Mouse (Mus musculus): ENCODE measurements around the gene Tom1l2. TPM values are rescaled to one million over a fixed set of nuclear protein-coding genes. Genes with fewer than 3 reads are reported as not detected.

Gene Tom1l2
- polyA plus RNA-seq, 1 experiment from 2014 or later, result 19.3 TPM

GRCm38 (mm10) chr11:60196344-60196743, 156.4 kb downstream of the Tom1l2 start:
- Histone ChIP-seq H3K4me1 (peaks cover 32% of the 10 kb centered on the region), H3K9me3 (peaks cover 9% of the 10 kb centered on the region), H3K27ac (0 out of 2 replicates have a peak overlapping the region, but pooled peaks have one; percentile 17), H3K4me3 (no peak overlapping the region), H3K27me3 (ENCODE audit: insufficient read depth, poor library complexity, severe bottlenecking) (no peaks in the 10 kb centered on the region), H3K36me3 (peaks cover 95% of the 10 kb centered on the region)
- no peak for DNase-seq (ENCODE audit: low spot score)
- WGBS, result 71% methylated on average over 5 of the region's 5 CpGs

DNA sequence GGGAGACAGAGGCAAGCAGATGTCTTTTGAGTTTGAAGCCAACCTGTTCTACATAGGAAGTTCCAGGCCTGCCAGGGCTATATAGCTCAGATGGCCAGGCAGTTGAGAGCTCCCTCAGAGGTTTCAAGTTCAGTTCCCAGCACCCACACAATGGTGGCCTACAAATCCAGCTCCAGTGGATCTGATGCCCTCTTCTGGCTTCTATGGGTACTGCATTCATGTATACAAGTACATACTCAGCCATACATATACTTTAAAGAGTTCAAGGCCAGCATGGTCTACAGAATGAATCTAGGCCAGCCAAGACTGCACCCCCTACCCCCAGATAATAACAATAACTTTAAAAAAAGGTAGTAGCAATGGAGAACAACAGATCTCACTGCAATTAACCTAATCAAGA, 157.6 kb downstream of the Tom1l2 start:
- peaks cover 95% of the 10 kb centered on the region for H3K36me3 ChIP-seq
- no peak overlapping the region for H3K27ac ChIP-seq
- H3K4me1 ChIP-seq, result peaks cover 37% of the 10 kb centered on the region
- H3K9me3 ChIP-seq, result peaks cover 9% of the 10 kb centered on the region
- DNase-seq (ENCODE audit: low spot score), result no peak
- H3K4me3 ChIP-seq, result no peak overlapping the region
- no peaks in the 10 kb centered on the region for H3K27me3 ChIP-seq (ENCODE audit: insufficient read depth, poor library complexity, severe bottlenecking)

DNA sequence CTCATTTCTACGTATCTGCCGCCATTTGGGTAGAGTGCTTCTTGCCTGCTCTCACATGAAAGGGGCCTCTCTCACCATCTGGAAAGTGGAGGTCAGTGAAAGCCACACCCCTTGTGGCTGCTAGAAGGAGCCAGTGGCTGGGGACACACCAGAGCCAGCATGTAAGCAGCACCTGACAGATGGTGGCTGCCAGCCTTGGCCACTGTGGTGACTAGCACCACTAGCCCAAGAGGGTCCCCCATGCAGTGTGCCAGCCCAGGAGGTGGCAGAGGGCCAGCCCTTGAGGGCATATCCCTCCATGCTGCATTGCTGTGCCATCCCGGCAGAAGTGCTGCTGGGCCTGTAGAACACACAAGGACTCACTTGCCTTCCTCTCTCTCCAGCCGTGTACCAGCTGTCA, 159.1 kb downstream of the Tom1l2 start:
- peaks cover 9% of the 10 kb centered on the region for H3K9me3 ChIP-seq
- H3K4me3 ChIP-seq, result no peak overlapping the region
- H3K27me3 ChIP-seq (ENCODE audit: insufficient read depth, poor library complexity, severe bottlenecking), result no peaks in the 10 kb centered on the region
- peaks cover 34% of the 10 kb centered on the region for H3K4me1 ChIP-seq
- 0 out of 2 replicates have a peak overlapping the region, but pooled peaks have one; percentile 18 for H3K27ac ChIP-seq
- peaks cover 100% of the 10 kb centered on the region for H3K36me3 ChIP-seq
- DNase-seq (ENCODE audit: low spot score), result no peak
- WGBS, result 84% methylated on average over 4 of the region's 4 CpGs

DNA sequence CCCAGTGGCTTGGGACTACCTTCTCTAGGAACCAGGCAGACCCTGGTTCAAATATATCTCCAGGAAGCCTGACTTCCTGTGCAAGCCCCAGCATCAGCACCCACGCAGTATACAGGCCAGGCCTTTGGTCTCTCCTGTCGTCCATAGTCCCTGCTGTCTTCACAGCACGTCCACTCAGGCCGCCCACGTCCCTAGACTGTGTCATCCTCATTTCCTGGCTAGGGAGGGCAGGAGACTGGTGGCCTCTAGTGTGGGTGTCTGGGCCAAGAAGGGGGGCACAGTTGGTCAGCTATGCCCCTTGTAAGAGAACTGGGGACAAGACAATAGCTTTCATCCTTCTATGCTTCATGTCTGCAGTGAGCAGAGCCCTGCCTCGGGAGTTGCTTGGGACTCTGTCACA, 160.2 kb downstream of the Tom1l2 start:
- DNase-seq (ENCODE audit: low spot score), result no peak
- WGBS, result 79% methylated on average over 6 of the region's 6 CpGs
- H3K4me3 ChIP-seq, result no peak overlapping the region
- peaks cover 100% of the 10 kb centered on the region for H3K36me3 ChIP-seq
- H3K9me3 ChIP-seq, result peaks cover 9% of the 10 kb centered on the region
- no peak overlapping the region for H3K27ac ChIP-seq
- no peaks in the 10 kb centered on the region for H3K27me3 ChIP-seq (ENCODE audit: insufficient read depth, poor library complexity, severe bottlenecking)
- peaks cover 39% of the 10 kb centered on the region for H3K4me1 ChIP-seq

DNA sequence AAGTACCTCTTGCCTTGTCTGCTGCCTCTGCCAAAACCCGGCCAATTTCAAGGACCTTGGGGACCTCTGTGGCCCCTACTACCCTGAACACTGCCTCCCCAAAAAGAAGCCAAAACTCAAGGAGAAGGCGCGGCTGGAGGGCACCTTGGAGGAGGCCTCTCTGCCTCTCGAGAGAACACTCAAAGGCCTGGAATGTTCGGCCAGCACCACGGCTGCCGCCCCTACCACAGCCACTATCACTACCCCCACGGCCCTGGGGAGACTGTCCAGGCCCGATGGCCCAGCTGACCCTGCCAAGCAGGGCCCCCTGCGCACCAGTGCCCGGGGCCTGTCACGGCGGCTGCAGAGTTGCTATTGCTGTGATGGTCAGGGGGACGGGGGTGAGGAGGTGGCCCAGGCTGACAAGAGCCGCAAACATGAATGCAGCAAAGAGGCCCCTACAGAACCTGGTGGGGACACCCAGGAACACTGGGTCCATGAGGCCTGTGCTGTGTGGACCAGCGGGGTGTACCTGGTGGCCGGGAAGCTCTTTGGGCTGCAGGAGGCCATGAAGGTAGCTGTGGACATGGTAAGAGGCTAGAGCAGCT, 162.6 kb downstream of the Tom1l2 start:
- Histone ChIP-seq H3K4me3 (no peak overlapping the region), H3K4me1 (peaks cover 52% of the 10 kb centered on the region), H3K36me3 (peaks cover 100% of the 10 kb centered on the region), H3K27me3 (ENCODE audit: insufficient read depth, poor library complexity, severe bottlenecking) (no peaks in the 10 kb centered on the region), H3K9me3 (peaks cover 9% of the 10 kb centered on the region), H3K27ac (no peak overlapping the region; the same call in 1 of the 2 replicates)
- no peak for DNase-seq (ENCODE audit: low spot score)
- 84% methylated on average over 17 of the region's 17 CpGs for WGBS

DNA sequence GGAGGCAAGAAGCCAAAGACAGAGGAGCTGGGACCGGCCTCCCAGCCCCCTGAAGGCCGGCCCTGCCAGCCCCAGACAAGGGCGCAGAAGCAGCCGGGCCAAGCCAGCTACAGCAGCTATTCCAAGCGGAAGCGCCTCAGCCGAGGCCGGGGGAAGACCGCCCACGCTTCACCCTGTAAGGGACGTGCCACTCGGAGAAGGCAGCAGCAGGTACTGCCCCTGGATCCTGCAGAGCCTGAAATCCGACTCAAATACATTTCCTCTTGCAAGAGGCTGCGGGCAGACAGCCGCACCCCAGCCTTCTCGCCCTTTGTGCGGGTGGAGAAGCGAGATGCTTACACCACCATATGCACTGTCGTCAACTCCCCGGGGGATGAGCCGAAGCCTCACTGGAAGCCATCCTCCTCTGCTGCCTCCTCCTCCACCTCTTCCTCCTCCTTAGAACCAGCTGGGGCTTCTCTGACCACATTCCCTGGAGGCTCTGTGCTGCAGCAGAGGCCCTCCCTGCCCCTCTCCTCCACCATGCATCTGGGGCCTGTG, 163.1 kb downstream of the Tom1l2 start:
- Histone ChIP-seq H3K36me3 (peaks cover 99% of the 10 kb centered on the region), H3K27ac (peak overlapping the region; percentile 32; the same call in 1 of the 2 replicates), H3K9me3 (peaks cover 4% of the 10 kb centered on the region), H3K27me3 (ENCODE audit: insufficient read depth, poor library complexity, severe bottlenecking) (no peaks in the 10 kb centered on the region), H3K4me1 (peaks cover 58% of the 10 kb centered on the region), H3K4me3 (no peak overlapping the region)
- WGBS, result 82% methylated on average over 21 of the region's 21 CpGs
- no peak for DNase-seq (ENCODE audit: low spot score)

- WGBS, result 91% methylated on average over 25 of the region's 25 CpGs
- 0 out of 2 replicates have a peak overlapping the region, but pooled peaks have one; percentile 24 for H3K27ac ChIP-seq
- DNase-seq (ENCODE audit: low spot score), result no peak
- no peak overlapping the region for H3K4me3 ChIP-seq
- peaks cover 86% of the 10 kb centered on the region for H3K36me3 ChIP-seq
- no peaks in the 10 kb centered on the region for H3K9me3 ChIP-seq
- H3K4me1 ChIP-seq, result peaks cover 65% of the 10 kb centered on the region
- H3K27me3 ChIP-seq (ENCODE audit: insufficient read depth, poor library complexity, severe bottlenecking), result no peaks in the 10 kb centered on the region
Observed at GRCm38 (mm10) chr11:60188275-60188853, 164.3 kb downstream of the Tom1l2 start.

- H3K36me3 ChIP-seq, result peaks cover 74% of the 10 kb centered on the region
- H3K4me3 ChIP-seq, result no peak overlapping the region
- H3K27ac ChIP-seq, result no peak overlapping the region
- no peak for DNase-seq (ENCODE audit: low spot score)
- H3K9me3 ChIP-seq, result no peaks in the 10 kb centered on the region
- WGBS, result 91% methylated on average over 11 of the region's 11 CpGs
- H3K27me3 ChIP-seq (ENCODE audit: insufficient read depth, poor library complexity, severe bottlenecking), result no peaks in the 10 kb centered on the region
- H3K4me1 ChIP-seq, result peaks cover 67% of the 10 kb centered on the region
Observed at GRCm38 (mm10) chr11:60187070-60187469, 165.6 kb downstream of the Tom1l2 start.

DNA sequence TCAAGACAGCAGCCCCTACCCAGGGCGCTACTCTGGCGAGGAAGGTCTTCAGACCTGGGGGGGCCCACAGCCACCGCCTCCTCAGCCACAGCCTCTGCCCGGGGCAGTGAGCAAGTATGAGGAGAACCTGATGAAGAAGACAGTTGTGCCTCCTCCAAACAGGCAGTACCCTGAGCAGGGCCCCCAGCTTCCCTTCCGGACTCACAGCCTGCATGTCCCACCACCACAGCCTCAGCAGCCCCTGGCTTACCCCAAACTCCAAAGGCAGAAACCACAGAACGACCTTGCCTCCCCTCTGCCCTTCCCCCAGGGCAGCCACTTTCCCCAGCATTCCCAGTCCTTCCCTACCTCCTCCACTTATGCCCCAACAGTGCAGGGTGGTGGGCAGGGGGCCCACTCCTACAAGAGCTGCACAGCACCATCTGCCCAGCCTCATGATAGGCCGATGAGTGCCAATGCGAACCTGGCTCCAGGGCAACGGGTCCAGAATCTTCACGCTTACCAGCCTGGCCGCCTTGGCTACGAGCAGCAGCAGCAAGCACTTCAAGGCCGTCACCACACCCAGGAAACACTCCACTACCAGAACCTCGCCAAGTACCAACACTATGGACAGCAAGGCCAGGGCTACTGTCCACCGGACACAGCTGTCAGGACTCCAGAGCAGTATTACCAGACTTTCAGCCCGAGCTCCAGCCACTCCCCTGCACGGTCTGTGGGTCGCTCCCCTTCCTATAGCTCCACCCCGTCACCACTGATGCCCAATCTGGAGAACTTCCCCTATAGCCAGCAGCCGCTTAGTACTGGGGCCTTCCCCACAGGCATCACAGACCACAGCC, 167.1 kb downstream of the Tom1l2 start:
- Histone ChIP-seq H3K4me3 (no peak overlapping the region), H3K9me3 (no peaks in the 10 kb centered on the region), H3K27ac (peak overlapping the region; percentile 59), H3K36me3 (peaks cover 59% of the 10 kb centered on the region), H3K27me3 (ENCODE audit: insufficient read depth, poor library complexity, severe bottlenecking) (no peaks in the 10 kb centered on the region), H3K4me1 (peaks cover 72% of the 10 kb centered on the region)
- DNase-seq (ENCODE audit: low spot score), result no peak
- WGBS, result 78% methylated on average over 20 of the region's 20 CpGs

DNA sequence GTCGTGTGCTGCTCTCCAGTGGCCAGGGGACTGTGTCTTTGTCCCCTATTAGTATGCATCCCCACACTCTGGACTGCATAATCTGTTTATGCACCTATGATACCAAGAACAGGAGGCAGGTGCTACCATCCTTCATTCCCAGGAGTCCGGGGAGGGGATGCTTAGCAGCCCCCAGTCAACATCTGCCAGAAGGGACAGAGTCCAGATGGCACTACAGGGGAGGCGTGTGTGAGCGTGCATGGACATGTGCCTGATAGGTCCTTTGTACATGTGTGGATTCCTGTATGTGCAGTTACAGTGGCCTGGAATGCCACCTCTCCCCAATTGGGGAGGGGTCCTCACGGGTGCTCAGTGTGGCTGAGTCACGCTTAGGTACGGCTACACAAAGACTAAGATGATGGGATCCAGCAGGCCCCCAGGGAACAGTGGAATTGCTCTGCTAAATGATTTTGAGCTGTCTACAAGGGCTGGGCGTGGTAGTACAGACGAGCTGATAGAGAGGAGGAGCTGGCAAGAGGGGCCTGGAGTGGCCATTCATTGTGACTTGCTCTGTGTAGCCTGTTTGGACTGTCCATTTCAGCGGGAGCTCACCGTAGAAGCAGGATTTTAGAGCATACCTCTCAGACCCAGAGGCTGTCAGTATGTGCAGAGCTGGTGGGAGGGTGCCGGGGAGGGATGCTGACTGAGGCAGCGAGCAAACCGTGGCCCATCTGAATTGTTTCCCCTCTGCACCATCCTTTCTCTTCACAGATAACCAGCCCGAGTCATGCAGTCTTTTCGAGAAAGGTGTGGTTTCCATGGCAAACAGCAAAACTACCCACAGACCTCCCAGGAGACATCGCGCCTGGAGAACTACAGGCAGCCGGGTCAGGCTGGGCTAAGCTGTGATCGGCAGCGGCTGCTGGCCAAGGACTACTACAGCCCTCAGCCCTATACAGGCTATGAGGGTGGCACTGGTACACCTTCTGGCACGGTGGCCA, 168.1 kb downstream of the Tom1l2 start:
- DNase-seq (ENCODE audit: low spot score), result no peak
- Histone ChIP-seq H3K36me3 (peaks cover 49% of the 10 kb centered on the region), H3K27me3 (ENCODE audit: insufficient read depth, poor library complexity, severe bottlenecking) (no peaks in the 10 kb centered on the region), H3K27ac (peak overlapping the region; percentile 59), H3K9me3 (no peaks in the 10 kb centered on the region), H3K4me1 (peaks cover 76% of the 10 kb centered on the region), H3K4me3 (no peak overlapping the region)
- WGBS, result 50% methylated on average over 22 of the region's 22 CpGs

GRCm38 (mm10) chr11:60182741-60183140, 170.0 kb downstream of the Tom1l2 start:
- Histone ChIP-seq H3K4me1 (peaks cover 88% of the 10 kb centered on the region), H3K4me3 (no peak overlapping the region), H3K27me3 (ENCODE audit: insufficient read depth, poor library complexity, severe bottlenecking) (no peaks in the 10 kb centered on the region), H3K36me3 (peaks cover 35% of the 10 kb centered on the region), H3K27ac (peak overlapping the region; percentile 36; the same call in 1 of the 2 replicates), H3K9me3 (no peaks in the 10 kb centered on the region)
- WGBS, result 84% methylated on average over 2 of the region's 2 CpGs
- no peak for DNase-seq (ENCODE audit: low spot score)

DNA sequence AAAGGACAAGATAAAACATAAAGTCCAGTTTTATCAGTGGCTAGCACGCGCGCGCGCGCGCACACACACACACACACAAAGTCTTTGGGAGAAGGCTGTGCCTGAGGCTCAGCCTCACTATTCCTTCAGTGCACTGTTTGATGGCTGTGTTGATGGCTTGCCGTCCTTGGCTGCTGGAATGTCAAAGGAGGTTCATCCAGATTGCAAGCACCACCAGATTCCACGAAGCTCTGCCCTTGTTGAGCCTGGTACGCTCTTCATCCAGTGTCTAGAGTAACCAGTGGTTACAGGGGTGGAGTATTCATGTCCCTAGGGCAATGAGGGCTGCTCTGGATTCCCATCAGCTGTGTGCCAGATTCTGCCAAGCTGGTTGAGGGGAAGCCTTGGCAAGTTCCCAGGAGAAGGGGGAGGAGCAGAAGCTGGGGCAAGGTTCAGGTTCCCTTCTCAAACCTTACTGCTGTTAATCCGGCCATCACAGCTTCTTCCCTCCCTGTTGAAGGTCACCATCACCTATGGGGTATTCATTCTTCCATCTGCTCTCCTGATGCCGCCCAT, 170.5 kb downstream of the Tom1l2 start:
- Histone ChIP-seq H3K27me3 (ENCODE audit: insufficient read depth, poor library complexity, severe bottlenecking) (no peaks in the 10 kb centered on the region), H3K36me3 (peaks cover 29% of the 10 kb centered on the region), H3K4me1 (peaks cover 93% of the 10 kb centered on the region), H3K27ac (peak overlapping the region; percentile 36; the same call in 1 of the 2 replicates), H3K4me3 (no peak overlapping the region), H3K9me3 (no peaks in the 10 kb centered on the region)
- WGBS, result 77% methylated on average over 12 of the region's 12 CpGs
- no peak for DNase-seq (ENCODE audit: low spot score)

Data from heart, embryonic 10.5 days (tissue).